Mouse (Mus musculus) CH12.LX (cell line): ENCODE data around the gene 9330182L06Rik. TPM values are rescaled to one million over a fixed set of nuclear protein-coding genes. Genes with fewer than 3 reads are reported as not detected.

Source experiments
- DNase-seq: peaks from one replicate; pipeline ENCODE4 v3.0.0-alpha.2; 2013; ENCODE audit errors: extremely low read depth
- H3K27ac ChIP-seq: 2 replicates; pipeline ENCODE4 v1.5.1; 2012; ENCODE audit warnings: low read depth, mild to moderate bottlenecking, control low read depth, moderate library complexity; ENCODE audit not compliant: insufficient read depth
- H3K27me3 ChIP-seq: replicated peaks from 2 replicates; pipeline ENCODE3; 2012; ENCODE audit warnings: inconsistent platforms
- H3K36me3 ChIP-seq, 2 experiments: replicated peaks in 1 of 2; 2 replicates each; pipeline versions ENCODE3 to v1.6.1; 2012; ENCODE audit warnings: inconsistent platforms in 1 of 2, low read length in 1 of 2, mild to moderate bottlenecking in 1 of 2, mixed read lengths in 1 of 2, moderate library complexity in 1 of 2; ENCODE audit not compliant: control insufficient read depth in 1 of 2, insufficient read depth in 1 of 2
- H3K4me1 ChIP-seq, 2 experiments: 2 replicates each; pipeline ENCODE4 v1.6.1; 2012; ENCODE audit warnings: inconsistent platforms in 1 of 2, moderate library complexity in 1 of 2; ENCODE audit not compliant: insufficient read depth in 2 of 2, control insufficient read depth in 1 of 2
- H3K4me2 ChIP-seq: 2 replicates; pipeline ENCODE4 v1.6.1; 2012; ENCODE audit warnings: low read depth, mild to moderate bottlenecking, control low read depth; ENCODE audit not compliant: poor library complexity, insufficient read depth, severe bottlenecking
- H3K4me3 ChIP-seq, 3 experiments: fragments of 150-350 bp in 1 of 3; sonication (generic) in 1 of 3; replicated peaks in 1 of 3; 2 replicates each; pipeline versions ENCODE3 to v1.5.1; 2011 to 2012; ENCODE audit warnings: low read depth in 2 of 3, low read length in 2 of 3, mild to moderate bottlenecking in 2 of 3, moderate library complexity in 2 of 3, control low read depth in 1 of 3, improper control_type of control experiment in 1 of 3, inconsistent platforms in 1 of 3, mixed read lengths in 1 of 3; ENCODE audit not compliant: poor library complexity in 1 of 3
- H3K79me2 ChIP-seq: replicated peaks from 2 replicates; pipeline ENCODE4 v1.6.1; 2012; ENCODE audit warnings: mild to moderate bottlenecking, moderate library complexity; ENCODE audit not compliant: control insufficient read depth, poor library complexity, insufficient read depth, severe bottlenecking; ENCODE audit errors: extremely low read depth
- H3K9ac ChIP-seq: 2 replicates; pipeline ENCODE4 v1.6.1; 2012; ENCODE audit warnings: low read depth, mild to moderate bottlenecking, control low read depth, moderate library complexity; ENCODE audit not compliant: insufficient read depth
- H3K9me3 ChIP-seq: replicated peaks from 2 replicates; pipeline ENCODE3; 2012; ENCODE audit warnings: low read length, inconsistent platforms, mixed read lengths
- CHD1 ChIP-seq: IDR thresholded peaks from 2 replicates; pipeline ENCODE4 v1.6.1; 2012; ENCODE audit warnings: low read depth, low read length, improper control_type of control experiment, inconsistent platforms
- E2F4 ChIP-seq: IDR thresholded peaks from 2 replicates; pipeline ENCODE4 v1.6.1; 2011; ENCODE audit warnings: low read depth, low read length, improper control_type of control experiment; ENCODE audit not compliant: insufficient replicate concordance
- ELF1 ChIP-seq: IDR thresholded peaks from 2 replicates; pipeline ENCODE4 v1.6.1; 2014; ENCODE audit warnings: low read depth, mild to moderate bottlenecking, inconsistent platforms, low read length, improper control_type of control experiment
- EP300 ChIP-seq: IDR thresholded peaks from 2 replicates; pipeline ENCODE4 v1.6.1; 2011; ENCODE audit warnings: low read length, improper control_type of control experiment
- IRF4 ChIP-seq: IDR thresholded peaks from 2 replicates; pipeline ENCODE4 v1.6.1; 2014; ENCODE audit warnings: low read depth, mild to moderate bottlenecking, inconsistent platforms, low read length, improper control_type of control experiment
- KAT2A ChIP-seq: IDR thresholded peaks from 2 replicates; pipeline ENCODE4 v1.6.1; 2012; ENCODE audit warnings: low read length, improper control_type of control experiment, inconsistent platforms; ENCODE audit not compliant: insufficient replicate concordance
- MAZ ChIP-seq: IDR thresholded peaks from 2 replicates; pipeline ENCODE4 v1.6.1; 2012; ENCODE audit warnings: low read depth, mild to moderate bottlenecking, inconsistent platforms, low read length, improper control_type of control experiment, moderate library complexity
- MXI1 ChIP-seq: IDR thresholded peaks from 2 replicates; pipeline ENCODE4 v1.6.1; 2011; ENCODE audit warnings: mild to moderate bottlenecking, low read depth, low read length, improper control_type of control experiment
- NRF1 ChIP-seq: IDR thresholded peaks from 2 replicates; pipeline ENCODE4 v1.6.1; 2014; ENCODE audit warnings: low read depth, mild to moderate bottlenecking, inconsistent platforms, low read length, improper control_type of control experiment, moderate library complexity
- POLR2A ChIP-seq: IDR thresholded peaks from 2 replicates; pipeline ENCODE4 v1.6.1; 2011; ENCODE audit warnings: low read depth, mild to moderate bottlenecking, improper control_type of control experiment, low read length
- RAD21 ChIP-seq: IDR thresholded peaks from 2 replicates; pipeline ENCODE4 v1.6.1; 2011; ENCODE audit warnings: low read depth, mild to moderate bottlenecking, low read length, improper control_type of control experiment, moderate library complexity
- RCOR1 ChIP-seq: conservative IDR thresholded peaks from 2 replicates; pipeline ENCODE4 v1.6.1; 2012; ENCODE audit warnings: low read depth, mild to moderate bottlenecking, inconsistent platforms, low read length, improper control_type of control experiment
- SIN3A ChIP-seq: IDR thresholded peaks from 2 replicates; pipeline ENCODE4 v1.6.1; 2012; ENCODE audit warnings: low read length, improper control_type of control experiment, inconsistent platforms
- SMC3 ChIP-seq: IDR thresholded peaks from 2 replicates; pipeline ENCODE4 v1.6.1; 2011; ENCODE audit warnings: low read depth, low read length, improper control_type of control experiment
- TBP ChIP-seq: conservative IDR thresholded peaks from 2 replicates; pipeline ENCODE4 v1.6.1; 2011; ENCODE audit warnings: low read depth, low read length, improper control_type of control experiment
- TCF12 ChIP-seq: IDR thresholded peaks from 2 replicates; pipeline ENCODE4 v1.6.1; 2014; ENCODE audit warnings: low read depth, mild to moderate bottlenecking, inconsistent platforms, low read length, improper control_type of control experiment
- UBTF ChIP-seq: IDR thresholded peaks from 2 replicates; pipeline ENCODE4 v1.6.1; 2012; ENCODE audit warnings: low read depth, mild to moderate bottlenecking, inconsistent platforms, low read length, improper control_type of control experiment, moderate library complexity
- ZMIZ1 ChIP-seq: IDR thresholded peaks from 2 replicates; pipeline ENCODE4 v1.6.1; 2012; ENCODE audit warnings: low read depth, mild to moderate bottlenecking, inconsistent platforms, low read length, improper control_type of control experiment
- dilution Hi-C: fragments of 300-500 bp; cut with MboI; formaldehyde crosslinking; loops from 2 replicates; pipeline ENCODE4 v1.14.3; 2020; ENCODE audit warnings: low sequenced_read_pairs; ENCODE audit not compliant: extremely low pct_unique_long_range_greater_than_20kb, extremely low pct_ligation_motif_present
- in situ Hi-C: fragments of 300-500 bp; cut with MboI; formaldehyde crosslinking; loops from 3 replicates; pipeline ENCODE4 v1.14.3; 2019; ENCODE audit warnings: low sequenced_read_pairs, low pct_ligation_motif_present, low pct_unique_long_range_greater_than_20kb, mixed read lengths
- polyA plus RNA-seq: library from polyadenylated mRNA; unstranded; fragments of >175 nt; gene quantifications from 2 replicates; pipeline ENCODE4 v1.2.1, GENCODE M21; 2012; ENCODE audit warnings: low read depth; ENCODE audit not compliant: insufficient read length
- total RNA-seq, 2 experiments: library from RNA; depleted of rRNA; stranded (reverse); fragments of 300-350 nt in 1 of 2; fragments of >200 nt in 1 of 2; gene quantifications; 2 replicates each; pipeline ENCODE4 v1.2.3; 2012 to 2014

The 9330182L06Rik gene
- total and polyA plus RNA-seq, 3 experiments = not detected

DNA sequence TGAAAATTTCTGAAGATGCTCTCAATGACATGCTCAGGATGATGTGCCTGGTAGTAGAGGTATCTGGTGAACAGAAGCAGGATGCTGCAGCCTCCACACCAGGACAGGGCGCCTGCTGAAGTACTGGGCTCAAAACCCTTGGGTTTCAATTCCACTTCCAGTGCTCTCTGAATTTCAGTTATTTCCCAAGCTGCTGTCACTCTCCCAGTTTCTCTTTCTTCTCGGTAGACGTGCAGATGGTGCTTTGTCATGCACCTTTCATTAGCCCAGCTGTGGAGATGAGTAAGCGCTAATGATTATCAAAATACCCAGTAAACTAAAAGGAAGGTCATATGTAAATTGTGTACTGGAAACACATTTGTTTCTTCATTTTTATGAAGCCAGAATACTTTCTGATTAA, 80.6 kb downstream of the 9330182L06Rik start:
- Histone ChIP-seq H3K36me3 (no peaks in the 10 kb centered on the region), H3K79me2 (no peaks in the 10 kb centered on the region), H3K27ac (no peak overlapping the region), H3K4me2 (peak overlapping the region; percentile 50; the same call in 1 of the 2 replicates), H3K4me3 (no peak overlapping the region), H3K4me1 (peaks cover 0 to 12% of the 10 kb centered on the region in 2 experiments; a peak in 2 of 4 replicates), H3K9me3 (no peaks in the 10 kb centered on the region), H3K27me3 (no peaks in the 10 kb centered on the region), H3K9ac (no peak overlapping the region)
- no peak for TF ChIP-seq TBP
- TF ChIP-seq MXI1 = no peak
- no peak for TF ChIP-seq CHD1
- no peak for TF ChIP-seq KAT2A
- TF ChIP-seq EP300 = no peak
- TF ChIP-seq POLR2A = no peak
- TF ChIP-seq MAZ = no peak
- TF ChIP-seq RAD21 = no peak
- no peak for TF ChIP-seq IRF4
- TF ChIP-seq UBTF = no peak
- no peak for TF ChIP-seq ELF1
- no peak for TF ChIP-seq SMC3
- no peak for TF ChIP-seq SIN3A
- TF ChIP-seq NRF1 = no peak
- no peak for TF ChIP-seq E2F4
- TF ChIP-seq TCF12 = no peak
- no peak for TF ChIP-seq ZMIZ1
- dilution Hi-C loops = no loop called here
- in situ Hi-C loops = no loop called here
- DNase-seq = peak; percentile 13

DNA sequence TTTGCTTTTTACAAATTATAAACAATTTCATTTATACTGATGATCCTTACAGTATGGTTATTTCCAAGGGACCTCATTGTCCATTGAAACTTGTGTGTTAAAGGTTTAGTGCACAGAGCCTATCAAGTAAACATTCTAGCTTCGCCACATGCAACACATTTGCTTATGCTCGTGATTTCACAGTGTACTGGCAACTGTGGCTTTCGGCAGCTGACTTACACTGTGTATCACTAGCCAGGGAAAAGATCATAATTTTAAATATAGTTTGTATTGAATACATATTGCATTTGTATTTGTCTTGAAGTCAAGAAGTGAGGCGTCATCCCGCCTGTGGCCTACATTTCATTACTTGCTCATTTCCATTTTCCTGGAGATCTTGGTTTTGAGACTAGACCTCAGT, 86.2 kb downstream of the 9330182L06Rik start:
- Histone ChIP-seq H3K79me2 (no peaks in the 10 kb centered on the region), H3K4me3 (no peak overlapping the region), H3K27me3 (no peaks in the 10 kb centered on the region), H3K4me2 (no peak overlapping the region), H3K9ac (no peak overlapping the region), H3K9me3 (no peaks in the 10 kb centered on the region), H3K4me1 (peaks cover 0 to 3% of the 10 kb centered on the region in 2 experiments; a peak in 1 of 4 replicates), H3K36me3 (no peaks in the 10 kb centered on the region), H3K27ac (no peak overlapping the region)
- DNase-seq = no peak
- dilution Hi-C loops = no loop called here
- no peak for TF ChIP-seq IRF4
- no peak for TF ChIP-seq UBTF
- TF ChIP-seq RCOR1 = no peak
- no peak for TF ChIP-seq TCF12
- no peak for TF ChIP-seq KAT2A
- in situ Hi-C loops = no loop called here
